Mouse (Mus musculus) lung, postnatal 10 days (tissue): ENCODE results near the gene Baiap2.

ENCODE experiments used
- DNase-seq: peaks from one replicate; pipeline ENCODE4 v3.0.0; 2021

Gene Baiap2

DNA sequence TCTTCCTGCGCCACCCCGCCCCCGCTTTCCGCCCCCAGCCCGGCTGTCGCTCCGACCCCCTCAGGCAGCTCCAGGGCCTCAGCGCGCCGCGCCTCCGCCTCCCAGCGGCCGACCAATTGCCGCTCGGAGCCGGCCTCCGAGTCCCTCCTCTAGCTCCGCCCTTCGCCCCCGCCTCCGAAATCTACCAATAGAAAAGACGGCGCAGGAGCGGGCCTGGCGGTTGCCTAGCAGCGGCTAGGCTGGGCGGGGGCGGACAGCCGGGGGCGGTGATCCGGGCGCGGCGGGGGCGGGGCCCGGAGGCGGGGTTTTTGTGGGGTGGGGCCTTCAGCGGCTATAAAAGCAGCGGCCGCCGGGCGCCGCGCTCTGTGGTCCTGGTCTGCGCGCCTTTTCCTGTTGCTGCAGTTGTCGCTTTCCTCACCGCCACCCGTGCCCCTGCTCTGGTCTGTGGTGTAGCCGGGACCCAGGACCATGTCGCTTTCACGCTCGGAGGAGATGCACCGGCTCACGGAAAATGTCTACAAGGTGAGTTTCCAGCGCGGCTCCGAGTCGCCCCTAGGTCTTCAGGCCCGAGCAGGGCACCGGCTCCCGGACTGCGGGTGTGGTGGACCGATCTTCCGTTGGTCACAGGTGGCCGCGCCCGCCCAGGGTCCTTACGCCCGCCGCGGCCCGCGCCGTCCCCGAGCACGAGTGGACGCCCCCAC is at the start of gene Baiap2:
Gene Baiap2, plus strand, starts transcription at position 37 of the 701 bp plus-strand sequence.
- peak; percentile 99 for DNase-seq

DNA sequence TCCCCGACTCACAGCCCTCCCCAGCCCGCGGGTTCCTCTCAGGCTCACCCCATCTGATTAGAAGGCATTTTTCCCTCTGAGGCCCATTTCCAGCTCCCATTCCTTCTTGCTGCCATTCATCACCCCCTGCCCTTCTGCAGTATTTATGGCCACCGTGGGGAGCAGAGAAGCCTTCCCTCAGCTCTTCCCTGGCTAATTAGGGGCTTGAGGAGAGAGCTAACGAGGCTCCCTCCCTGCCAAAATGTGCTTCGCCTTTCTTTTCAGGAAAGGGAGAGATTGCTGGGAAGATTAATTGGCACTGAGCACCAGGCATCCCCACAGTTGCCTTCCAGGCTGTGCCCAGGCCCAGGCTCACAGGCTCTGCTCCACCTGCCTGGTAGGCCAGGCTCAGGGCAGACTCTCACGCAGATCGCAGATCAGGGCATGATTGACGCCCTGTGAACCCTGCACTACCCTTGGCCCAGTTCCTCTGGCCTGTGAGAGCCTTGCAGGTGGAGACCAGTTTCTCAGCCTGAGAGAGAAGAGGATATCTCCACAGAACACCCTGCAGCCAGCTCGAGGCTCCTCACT is 48.8 kb upstream of the Baiap2 start:
- no peak for DNase-seq

DNA sequence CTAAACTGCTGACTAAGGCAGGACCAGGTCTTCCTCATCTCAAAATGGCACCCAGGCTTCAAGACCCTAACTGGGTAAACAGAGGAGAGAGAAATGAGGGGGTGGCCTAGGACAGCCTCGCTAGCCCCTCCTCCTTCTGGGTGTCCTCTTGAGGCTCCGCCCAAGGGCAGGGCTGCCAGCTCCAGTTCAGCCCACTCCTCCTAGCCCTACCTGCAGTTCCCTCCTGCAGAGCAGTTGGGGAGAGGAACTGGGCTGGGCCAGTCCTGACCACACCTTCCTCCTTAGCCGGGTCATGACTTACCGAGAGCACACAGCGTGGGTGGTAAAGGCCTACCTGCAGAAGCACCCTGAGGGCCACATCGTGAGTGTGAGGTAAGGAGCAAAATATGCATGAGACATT is 47.9 kb upstream of the Baiap2 start:
- DNase-seq = no peak

DNA sequence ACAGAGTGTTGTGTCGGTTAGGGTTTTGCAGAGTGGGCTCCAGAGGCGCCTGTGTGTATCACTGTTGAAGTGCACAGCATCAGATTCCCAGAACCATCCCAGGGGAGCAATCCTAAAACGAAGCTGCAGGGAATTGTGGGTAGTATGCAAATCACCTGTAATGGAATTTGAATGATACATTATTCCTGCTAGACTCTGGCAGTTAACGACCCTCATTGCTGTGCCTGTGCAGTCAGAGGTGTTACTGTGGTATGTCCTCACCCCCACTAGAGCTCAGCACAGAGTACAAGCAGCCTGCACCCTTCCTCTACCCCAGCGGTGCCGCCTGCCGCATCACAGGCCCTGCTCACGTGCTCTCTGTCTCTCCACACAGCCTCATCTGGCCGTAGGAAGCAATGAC is 45.5 kb upstream of the Baiap2 start:
- no peak for DNase-seq

DNA sequence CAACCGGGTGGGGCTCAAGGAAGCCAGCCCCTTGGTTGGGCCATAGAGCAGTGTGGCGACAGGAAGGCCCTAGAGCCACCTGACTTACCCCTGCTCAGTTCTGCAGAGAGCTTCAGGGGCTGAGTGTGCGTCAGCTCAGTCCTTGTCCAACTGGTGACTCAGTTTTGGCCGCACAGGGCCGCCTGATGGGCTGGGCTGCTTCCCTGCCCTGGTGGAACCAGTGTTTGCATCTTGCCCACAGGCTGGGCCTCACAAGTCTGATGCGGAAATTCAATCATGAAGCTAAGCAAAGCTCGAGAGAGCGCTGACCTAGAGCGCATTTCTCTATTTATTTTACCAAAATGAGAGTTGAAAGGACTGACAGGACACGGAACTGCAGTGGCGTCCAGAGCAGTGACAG is 43.6 kb upstream of the Baiap2 start:
- DNase-seq = no peak

DNA sequence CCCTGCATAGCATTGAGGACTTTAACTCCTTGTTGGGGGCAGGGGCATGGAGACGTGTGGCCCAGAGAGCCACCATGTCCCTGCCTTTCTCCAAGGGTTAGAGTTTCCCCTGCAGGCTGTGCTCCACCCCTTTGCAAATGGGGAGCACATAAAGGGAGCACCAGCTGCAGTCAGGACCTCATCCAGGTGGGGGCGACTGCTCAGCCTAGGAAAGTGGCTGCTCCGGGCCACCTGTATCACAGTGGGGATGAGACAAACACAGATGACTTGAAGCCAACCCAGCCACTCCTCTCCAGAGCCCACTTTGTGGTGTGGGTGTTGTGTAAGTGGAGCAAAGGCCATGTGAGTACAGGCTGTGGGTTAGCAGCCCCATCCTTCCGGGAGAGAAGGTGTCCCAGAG is 41.4 kb upstream of the Baiap2 start:
- DNase-seq = no peak

DNA sequence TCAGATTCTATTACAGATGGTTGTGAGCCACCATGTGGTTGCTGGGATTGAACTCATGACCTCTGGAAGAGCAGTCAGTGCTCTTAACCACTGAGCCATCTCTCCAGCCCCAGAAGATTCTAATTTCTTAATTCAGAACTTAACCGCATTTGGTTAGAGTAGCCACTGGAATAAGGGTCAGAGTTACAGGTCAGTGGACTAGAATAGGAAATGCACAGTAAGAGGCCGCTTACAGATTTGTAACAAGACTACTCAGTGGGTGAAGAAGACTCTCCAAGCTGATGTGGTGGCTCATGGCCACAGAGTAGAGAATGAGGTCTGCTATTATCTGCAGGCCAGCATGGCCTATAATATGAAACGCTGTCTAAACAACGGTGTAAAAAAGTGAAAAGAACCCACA is 39.7 kb upstream of the Baiap2 start:
- DNase-seq = no peak

DNA sequence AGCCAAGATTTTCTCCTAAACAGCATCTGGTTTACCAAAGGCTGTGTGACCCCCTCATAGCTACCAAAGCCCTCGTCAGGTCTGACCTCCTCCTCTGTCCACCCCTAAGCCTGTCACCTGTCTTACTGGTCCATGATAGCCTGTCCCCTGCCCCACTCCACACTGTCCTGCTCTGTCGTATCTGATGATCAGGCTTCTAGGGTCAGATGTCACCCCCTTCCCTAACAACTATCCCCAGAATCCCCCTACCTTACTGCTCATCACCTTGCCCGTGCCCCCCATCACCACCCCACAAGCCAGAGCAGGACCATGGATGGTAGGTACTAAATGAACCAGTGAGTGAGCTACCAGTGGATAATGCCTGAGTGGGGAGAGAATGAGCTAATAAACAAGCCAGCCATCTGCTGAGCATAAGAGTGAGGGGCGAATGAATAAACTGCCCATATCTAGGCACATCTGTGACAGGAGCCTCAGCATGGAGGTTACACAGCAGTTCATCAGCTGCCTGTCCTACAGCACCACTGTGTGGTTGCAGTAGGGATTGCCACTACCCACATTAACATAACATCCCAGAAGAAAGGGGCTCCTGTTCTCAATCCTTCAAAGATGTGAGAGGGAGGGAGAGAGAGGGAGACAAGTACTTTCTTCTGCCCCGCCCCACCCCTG is 37.8 kb upstream of the Baiap2 start:
- peak; percentile 77 for DNase-seq

DNA sequence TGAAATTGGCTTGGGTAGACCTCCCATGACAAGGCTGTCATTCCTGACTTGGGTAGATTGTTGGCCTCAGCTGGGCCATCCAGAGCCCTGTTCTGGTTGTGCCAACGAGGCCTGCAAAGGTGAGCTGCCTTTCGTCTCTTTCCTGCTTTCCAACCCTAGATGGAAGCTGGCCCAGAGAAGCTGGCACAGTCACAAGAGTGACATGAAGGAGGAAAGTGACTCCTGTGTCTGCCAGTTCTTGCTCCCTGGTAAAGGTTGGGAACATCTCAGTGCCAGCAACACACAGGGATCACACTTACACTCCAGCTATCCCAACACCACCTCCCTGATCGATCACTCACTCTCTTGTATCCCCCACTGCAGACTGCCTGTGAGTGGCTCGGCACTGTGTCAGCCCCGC is 36.8 kb upstream of the Baiap2 start:
- no peak for DNase-seq

DNA sequence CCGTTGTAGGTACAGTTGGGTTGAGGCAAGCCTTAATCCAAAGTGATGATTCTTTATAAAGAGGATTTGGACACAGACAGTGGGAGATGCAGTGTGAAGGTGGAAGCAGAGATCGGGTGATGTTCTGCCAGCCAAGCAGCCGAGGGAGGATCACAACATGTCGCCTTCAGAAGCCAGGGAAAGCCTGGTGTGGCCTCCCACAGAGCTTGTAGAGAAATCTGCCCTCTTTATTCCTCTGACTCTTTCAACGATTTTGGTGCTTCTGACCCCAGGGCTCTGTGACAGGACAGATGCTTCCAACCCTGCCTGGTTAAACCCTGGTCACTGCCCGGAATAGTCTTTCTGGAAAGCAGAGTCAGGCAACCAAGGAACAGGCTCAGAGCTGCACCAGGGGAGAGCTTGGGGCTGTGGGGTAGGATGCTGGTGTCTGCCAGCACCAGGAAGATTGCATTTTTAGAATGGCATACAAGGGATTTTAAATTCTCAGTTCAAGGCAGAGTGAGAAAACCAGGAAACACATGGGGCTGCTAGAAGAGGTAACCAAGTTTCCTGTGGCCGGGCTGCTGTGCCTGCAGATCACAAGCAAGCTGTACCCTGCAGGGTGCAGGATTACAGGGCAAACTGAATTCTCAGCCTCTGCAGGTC is 35.4 kb upstream of the Baiap2 start:
- DNase-seq = no peak

DNA sequence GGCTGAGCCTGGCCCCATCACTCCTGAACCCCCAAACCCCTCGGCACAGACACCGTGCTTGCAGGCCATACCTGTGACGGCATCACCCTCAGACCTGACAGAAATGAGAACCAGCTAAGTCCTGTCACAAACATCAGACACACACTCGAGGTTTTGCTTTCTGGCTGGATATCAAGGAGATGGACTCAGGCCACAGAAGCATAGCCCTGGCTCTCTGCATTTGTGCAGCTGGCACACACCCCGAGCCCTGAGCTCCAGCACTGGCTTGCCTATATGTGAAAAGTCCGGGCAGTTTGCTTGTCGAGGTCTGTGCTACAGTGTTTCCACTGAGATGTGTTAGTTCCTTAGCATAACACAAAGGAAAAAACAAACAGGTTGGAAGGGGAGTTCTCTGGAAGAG is 34.9 kb upstream of the Baiap2 start:
- no peak for DNase-seq

DNA sequence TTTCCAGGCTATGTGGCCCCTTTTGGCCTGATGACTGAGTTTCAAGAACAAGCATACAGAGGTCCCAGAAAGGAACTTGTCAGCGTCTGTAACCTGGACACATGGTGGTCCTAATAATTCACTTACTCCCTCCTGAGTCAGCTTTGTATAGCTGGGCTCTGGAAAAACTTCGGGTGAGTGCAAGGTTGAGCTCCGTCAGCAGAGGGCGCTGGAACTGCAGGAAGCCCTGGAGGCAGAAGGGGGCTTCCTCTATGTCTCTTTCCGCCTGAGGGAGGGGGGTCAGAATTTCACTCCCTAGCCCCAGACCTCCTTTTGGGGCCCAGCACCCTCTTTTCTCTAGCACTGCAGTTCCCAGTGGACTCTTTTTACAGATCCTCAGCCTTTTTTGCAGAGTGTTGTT is 33.1 kb upstream of the Baiap2 start:
- DNase-seq = peak; percentile 87

DNA sequence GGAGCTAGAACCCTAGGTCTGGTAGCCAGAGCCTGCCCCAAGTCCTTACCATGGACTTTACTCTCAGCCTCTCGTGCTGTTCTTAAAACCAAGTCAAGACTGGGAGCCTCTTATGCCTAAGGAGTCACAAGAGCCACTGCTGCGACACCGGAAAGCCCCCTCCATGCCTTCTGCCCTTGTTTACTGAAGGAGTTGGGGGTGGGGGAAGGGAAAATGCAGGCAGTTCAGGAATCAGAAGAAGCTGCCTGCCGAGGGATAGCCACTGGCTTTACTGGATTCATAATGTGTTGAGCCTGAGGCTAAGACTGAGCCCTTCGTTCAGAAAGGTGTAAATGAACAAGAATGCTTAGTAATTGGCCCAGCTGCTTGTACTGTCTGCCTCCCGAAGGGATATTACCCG is 29.7 kb upstream of the Baiap2 start:
- DNase-seq = peak; percentile 60

DNA sequence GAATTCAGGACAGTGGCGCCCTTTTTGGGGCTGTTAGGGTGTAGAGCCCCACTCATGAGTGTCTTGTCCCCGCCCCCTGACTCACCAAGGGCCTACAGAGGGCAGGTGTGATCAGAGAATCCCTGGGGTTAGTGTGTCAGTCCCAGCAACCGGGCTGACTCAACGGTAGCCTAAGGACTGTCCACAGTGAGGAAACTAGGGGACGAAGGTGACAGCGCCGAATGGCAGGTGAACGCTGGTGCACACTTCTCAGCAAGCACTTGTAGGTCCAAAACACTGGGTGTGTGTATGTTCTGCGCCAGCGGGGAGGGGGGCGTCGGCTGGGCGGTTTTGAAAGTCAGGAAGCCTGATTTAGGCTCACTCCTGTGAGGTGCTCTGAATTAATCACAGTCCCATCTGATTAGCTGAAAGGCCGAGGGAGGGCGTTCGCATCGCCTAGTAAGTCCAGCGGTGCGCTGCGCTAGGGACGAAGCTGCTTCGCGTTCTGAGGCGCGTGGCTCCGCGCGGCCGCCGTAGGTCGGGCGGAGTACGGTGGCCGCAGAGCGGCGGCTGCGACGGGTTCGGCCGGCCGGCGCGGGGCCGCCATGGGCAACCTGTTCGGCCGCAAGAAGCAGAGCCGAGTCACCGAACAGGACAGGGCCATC is 29.1 kb upstream of the Baiap2 start, which contains the start of gene Chmp6:
Gene Chmp6, plus strand, starts transcription at position 151 of the 644 bp plus-strand sequence.
- DNase-seq = peak; percentile 93

DNA sequence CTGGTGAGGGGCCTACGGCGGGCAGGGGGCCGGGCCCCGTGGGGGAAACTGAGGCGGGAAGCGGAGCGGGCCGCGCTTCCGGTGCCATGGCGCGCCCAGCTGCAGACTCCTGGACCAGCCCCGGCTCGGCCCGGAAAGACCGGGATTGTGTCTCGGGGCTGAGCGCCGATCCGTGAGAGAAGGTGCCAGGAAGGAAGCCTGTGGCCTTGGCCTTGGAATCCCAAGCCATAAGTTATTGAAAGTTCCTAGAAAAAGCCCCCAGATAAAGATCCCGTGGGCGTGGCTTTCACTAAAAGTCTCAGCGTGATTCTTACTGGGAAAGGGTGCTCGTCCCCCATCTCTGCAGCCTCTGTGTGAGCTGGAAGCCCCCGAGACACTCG is 28.6 kb upstream of the Baiap2 start:
- DNase-seq = no peak

DNA sequence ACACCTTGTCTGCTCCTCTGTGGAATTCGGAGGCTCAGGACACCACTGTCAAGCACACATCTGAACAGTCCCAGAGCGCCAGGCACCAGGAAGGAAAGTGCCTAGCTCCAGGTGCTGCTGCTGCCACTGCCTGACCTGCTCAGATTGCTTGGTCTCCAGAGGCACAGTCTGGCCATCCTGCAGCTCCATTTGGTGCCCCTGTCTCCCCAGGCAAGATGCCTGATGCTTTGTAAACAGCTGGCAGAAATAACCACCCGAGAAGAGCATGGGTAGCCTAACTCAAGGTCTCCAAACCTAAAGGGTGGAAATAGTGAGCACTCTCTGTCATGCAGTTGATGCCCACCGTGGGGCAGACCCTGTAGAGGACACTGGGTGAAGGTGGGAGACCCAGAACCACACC is 28.2 kb upstream of the Baiap2 start:
- DNase-seq = no peak

DNA sequence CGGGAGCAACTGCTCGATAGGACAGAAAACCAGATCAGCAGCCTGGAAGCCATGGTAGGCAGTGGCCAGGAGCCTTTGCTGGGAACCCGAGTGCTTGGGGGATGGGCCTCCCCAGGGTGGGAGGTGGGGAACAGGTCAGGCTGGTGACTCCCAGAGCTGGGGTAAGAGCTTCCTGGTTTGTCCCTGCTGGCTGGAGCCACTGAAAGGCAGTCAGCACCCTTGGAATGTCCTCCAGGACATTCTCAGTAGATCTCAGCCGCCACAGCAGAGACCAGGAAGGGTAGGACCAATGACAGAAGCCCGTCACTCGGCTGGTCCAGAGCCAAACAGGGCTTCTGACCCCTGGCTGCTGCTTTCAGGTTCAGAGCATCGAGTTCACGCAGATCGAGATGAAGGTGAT is 26.9 kb upstream of the Baiap2 start:
- DNase-seq = peak; percentile 49

DNA sequence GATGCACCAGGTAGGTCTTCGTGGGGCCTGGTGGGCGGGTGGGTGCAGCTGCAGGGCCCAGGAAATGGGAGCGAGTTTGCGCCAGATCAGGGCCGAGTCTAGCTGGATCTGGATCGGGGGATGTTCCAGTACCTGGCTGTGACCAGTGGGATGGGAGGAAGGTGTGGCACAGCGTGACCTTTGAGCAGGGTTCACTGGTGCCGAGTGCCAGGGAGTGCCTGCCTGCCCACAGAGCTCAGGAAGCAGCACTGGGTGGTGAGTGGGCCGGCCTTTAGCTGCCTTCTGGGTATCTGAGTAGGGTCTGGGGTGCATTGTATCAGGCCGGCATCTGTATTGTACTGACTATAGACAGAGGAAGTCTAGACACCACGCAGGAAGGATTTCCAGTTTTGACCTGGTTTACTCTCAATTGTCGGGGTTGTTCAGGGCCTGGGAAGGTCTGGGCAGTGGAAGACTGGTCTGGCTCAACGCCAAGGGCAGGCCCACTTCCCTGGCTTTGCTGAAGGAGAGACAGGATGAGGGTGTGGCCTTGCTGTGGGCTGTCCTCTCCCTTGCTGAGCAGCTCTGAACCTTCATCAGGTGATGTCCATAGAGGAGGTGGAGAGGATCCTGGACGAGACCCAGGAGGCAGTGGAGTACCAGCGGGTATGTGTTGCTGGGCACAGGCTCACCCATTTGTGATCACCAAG is 26.3 kb upstream of the Baiap2 start:
- peak; percentile 90 for DNase-seq

DNA sequence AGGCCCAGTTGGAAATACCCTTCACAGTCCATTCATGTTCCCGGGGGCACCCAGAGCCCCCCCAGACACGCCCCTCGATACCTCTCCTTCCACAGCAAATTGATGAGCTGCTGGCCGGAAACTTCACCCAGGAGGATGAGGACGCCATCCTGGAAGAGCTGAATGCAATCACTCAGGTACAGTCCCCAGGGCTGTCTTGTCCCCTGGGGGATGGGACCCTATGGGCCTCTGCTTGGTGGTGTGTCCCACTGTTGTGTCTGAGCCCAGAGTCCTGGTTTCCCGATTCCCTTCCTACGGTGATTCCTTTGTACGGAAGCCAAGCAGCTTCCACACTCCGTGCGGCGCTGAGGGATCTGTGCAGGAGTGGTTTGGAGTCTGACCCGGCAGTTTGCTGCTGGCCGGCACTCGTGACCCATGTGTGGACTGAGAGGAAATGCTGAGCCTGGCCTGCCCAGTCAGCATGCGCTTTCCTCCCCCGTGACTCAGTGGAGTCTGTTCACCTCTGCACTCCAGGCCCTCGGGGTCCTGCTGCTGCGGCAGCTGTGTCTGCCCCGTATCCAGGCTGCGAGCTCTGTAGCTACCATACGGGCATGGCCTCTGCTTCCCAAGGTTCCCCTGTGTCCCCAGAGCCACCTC is 25.6 kb upstream of the Baiap2 start:
- DNase-seq = no peak

DNA sequence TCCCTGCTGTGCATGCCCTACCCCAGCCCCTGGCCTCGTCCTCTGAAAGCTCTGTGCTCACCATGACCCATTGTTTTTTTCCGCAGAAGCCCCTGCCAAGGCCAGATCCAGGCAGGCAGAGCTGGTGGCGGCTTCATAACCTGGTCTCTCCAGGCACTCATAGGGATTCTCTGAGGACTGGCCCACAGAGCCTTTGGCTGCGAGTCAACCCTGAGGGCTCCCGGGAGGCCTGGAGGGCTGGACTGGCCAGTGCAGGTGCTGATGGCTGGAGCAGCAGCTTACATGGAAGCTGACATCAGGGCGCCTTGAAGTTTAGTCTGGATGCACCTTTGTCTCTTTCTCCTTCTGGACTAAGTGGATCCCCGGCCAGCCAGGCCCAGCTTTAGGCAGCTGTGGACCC is 24.0 kb upstream of the Baiap2 start:
- no peak for DNase-seq

DNA sequence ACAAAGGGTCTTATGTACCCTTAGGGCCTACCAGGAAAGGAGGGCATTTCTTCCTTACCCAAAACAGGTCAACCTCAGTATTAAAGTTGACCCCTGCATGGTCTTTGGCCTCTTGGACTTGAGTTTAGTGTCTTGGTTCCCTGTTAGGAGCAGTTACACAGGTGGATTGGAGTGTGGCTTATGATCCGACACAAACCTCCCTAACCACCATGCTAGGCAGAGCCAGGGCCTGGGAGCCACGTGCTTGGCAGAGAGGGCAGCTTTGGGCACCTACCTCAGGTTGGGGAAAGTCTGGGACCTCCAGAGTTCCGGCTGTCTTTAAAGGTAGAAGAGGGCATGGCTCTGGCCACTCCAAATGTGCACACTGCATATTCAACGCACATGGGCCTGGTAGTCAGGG is 23.1 kb upstream of the Baiap2 start:
- no peak for DNase-seq

DNA sequence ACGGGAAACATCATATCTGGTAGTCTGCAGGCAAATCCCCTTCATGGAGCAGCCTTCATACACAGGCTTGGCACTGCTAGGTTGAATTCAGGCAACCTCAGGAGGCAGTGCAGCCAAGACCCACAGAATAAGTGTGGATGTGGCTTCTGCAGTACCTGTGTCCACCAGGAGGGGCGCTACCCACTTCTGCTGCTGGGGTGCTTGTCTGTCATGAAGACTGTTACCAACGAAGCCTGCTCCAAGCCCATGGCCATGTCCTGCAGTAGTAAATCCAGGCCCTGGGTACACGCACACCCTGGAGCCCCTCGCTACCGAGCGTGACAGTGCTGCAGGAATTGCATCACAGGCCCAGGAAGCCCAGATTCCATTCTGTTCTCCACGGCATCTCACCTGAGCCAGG is 22.7 kb upstream of the Baiap2 start:
- DNase-seq = peak; percentile 89
